Mouse (Mus musculus): ENCODE data around the gene Fgf8. TPM values are rescaled to one million over a fixed set of nuclear protein-coding genes. Genes with fewer than 3 reads are reported as not detected.

The Fgf8 gene
- polyA plus RNA-seq, 1 experiment = not detected

- Histone ChIP-seq H3K27ac (ENCODE audit: insufficient read depth, low read length) (no peak overlapping the region), H3K4me1 (ENCODE audit: control insufficient read depth, insufficient read depth, low read length) (no peaks in the 10 kb centered on the region), H3K4me3 (ENCODE audit: insufficient read depth, low read length) (no peak overlapping the region)
- TF ChIP-seq POLR2A (IDR thresholded peaks at IDR 0.05; ENCODE audit: low read depth, low read length) = no peak
- no peak for TF ChIP-seq CTCF (IDR thresholded peaks at IDR 0.05; ENCODE audit: borderline replicate concordance, insufficient read depth, low read length)
Measured at GRCm38 (mm10) chr19:45733564-45733963, 9.2 kb downstream of the Fgf8 start.

GRCm38 (mm10) chr19:45731658-45732057 is 11.1 kb downstream of the Fgf8 start:
- TF ChIP-seq CTCF (IDR thresholded peaks at IDR 0.05; ENCODE audit: borderline replicate concordance, insufficient read depth, low read length) (no peak), POLR2A (IDR thresholded peaks at IDR 0.05; ENCODE audit: low read depth, low read length) (no peak)
- Histone ChIP-seq H3K27ac (ENCODE audit: insufficient read depth, low read length) (no peak overlapping the region), H3K4me1 (ENCODE audit: control insufficient read depth, insufficient read depth, low read length) (no peaks in the 10 kb centered on the region), H3K4me3 (ENCODE audit: insufficient read depth, low read length) (no peak overlapping the region)

DNA sequence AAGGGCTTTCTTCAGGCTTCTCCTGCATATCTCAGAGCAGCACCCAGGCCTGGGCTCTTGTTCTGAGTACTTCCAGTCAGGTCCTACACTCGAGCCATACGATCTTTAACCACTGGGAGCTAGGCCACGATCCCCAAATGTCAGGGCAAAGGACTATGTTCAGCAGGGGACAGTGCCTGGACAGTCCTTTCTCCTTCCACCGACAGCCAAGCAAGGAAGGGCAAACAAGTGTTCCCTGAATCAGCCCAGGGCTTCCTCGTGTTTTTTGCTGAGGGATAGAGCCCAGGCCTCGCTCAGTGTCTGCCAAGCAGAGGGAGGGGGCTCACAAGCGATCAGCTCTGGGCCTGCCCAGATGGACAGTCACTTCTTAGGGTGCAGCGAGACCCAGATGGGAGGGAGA is 12.7 kb downstream of the Fgf8 start:
- no peaks in the 10 kb centered on the region for H3K4me1 ChIP-seq (ENCODE audit: control insufficient read depth, insufficient read depth, low read length)
- H3K27ac ChIP-seq (ENCODE audit: insufficient read depth, low read length) = no peak overlapping the region
- no peak overlapping the region for H3K4me3 ChIP-seq (ENCODE audit: insufficient read depth, low read length)
- TF ChIP-seq CTCF (IDR thresholded peaks at IDR 0.05; ENCODE audit: borderline replicate concordance, insufficient read depth, low read length) = no peak
- no peak for TF ChIP-seq POLR2A (IDR thresholded peaks at IDR 0.05; ENCODE audit: low read depth, low read length)

GRCm38 (mm10) chr19:45727231-45727630 is 15.5 kb downstream of the Fgf8 start:
- Histone ChIP-seq H3K4me3 (ENCODE audit: insufficient read depth, low read length) (no peak overlapping the region), H3K27ac (ENCODE audit: insufficient read depth, low read length) (no peak overlapping the region), H3K4me1 (ENCODE audit: control insufficient read depth, insufficient read depth, low read length) (no peaks in the 10 kb centered on the region)
- TF ChIP-seq POLR2A (IDR thresholded peaks at IDR 0.05; ENCODE audit: low read depth, low read length) (no peak), CTCF (IDR thresholded peaks at IDR 0.05; ENCODE audit: borderline replicate concordance, insufficient read depth, low read length) (no peak)

GRCm38 (mm10) chr19:45725677-45726277 is 16.9 kb downstream of the Fgf8 start:
- no peaks in the 10 kb centered on the region for H3K4me1 ChIP-seq (ENCODE audit: control insufficient read depth, insufficient read depth, low read length)
- H3K27ac ChIP-seq (ENCODE audit: insufficient read depth, low read length) = no peak overlapping the region
- TF ChIP-seq POLR2A (IDR thresholded peaks at IDR 0.05; ENCODE audit: low read depth, low read length) = no peak
- TF ChIP-seq CTCF (IDR thresholded peaks at IDR 0.05; ENCODE audit: borderline replicate concordance, insufficient read depth, low read length) = no peak
- no peak overlapping the region for H3K4me3 ChIP-seq (ENCODE audit: insufficient read depth, low read length)

GRCm38 (mm10) chr19:45722188-45722587 is 20.5 kb downstream of the Fgf8 start:
- no peak overlapping the region for H3K4me3 ChIP-seq (ENCODE audit: insufficient read depth, low read length)

GRCm38 (mm10) chr19:45718286-45718685 is 24.4 kb downstream of the Fgf8 start:
- peaks cover 5% of the 10 kb centered on the region for H3K4me1 ChIP-seq (ENCODE audit: control insufficient read depth, insufficient read depth, low read length)
- TF ChIP-seq CTCF (IDR thresholded peaks at IDR 0.05; ENCODE audit: borderline replicate concordance, insufficient read depth, low read length) (no peak), POLR2A (IDR thresholded peaks at IDR 0.05; ENCODE audit: low read depth, low read length) (no peak)
- no peak overlapping the region for H3K4me3 ChIP-seq (ENCODE audit: insufficient read depth, low read length)
- H3K27ac ChIP-seq (ENCODE audit: insufficient read depth, low read length) = no peak overlapping the region

More at GRCm38 (mm10) chr19:45722188-45722587, 20.5 kb downstream of the Fgf8 start:
- no peak overlapping the region for H3K27ac ChIP-seq (ENCODE audit: insufficient read depth, low read length)
- peaks cover 5% of the 10 kb centered on the region for H3K4me1 ChIP-seq (ENCODE audit: control insufficient read depth, insufficient read depth, low read length)
- TF ChIP-seq POLR2A (IDR thresholded peaks at IDR 0.05; ENCODE audit: low read depth, low read length) (no peak), CTCF (IDR thresholded peaks at IDR 0.05; ENCODE audit: borderline replicate concordance, insufficient read depth, low read length) (no peak)

DNA sequence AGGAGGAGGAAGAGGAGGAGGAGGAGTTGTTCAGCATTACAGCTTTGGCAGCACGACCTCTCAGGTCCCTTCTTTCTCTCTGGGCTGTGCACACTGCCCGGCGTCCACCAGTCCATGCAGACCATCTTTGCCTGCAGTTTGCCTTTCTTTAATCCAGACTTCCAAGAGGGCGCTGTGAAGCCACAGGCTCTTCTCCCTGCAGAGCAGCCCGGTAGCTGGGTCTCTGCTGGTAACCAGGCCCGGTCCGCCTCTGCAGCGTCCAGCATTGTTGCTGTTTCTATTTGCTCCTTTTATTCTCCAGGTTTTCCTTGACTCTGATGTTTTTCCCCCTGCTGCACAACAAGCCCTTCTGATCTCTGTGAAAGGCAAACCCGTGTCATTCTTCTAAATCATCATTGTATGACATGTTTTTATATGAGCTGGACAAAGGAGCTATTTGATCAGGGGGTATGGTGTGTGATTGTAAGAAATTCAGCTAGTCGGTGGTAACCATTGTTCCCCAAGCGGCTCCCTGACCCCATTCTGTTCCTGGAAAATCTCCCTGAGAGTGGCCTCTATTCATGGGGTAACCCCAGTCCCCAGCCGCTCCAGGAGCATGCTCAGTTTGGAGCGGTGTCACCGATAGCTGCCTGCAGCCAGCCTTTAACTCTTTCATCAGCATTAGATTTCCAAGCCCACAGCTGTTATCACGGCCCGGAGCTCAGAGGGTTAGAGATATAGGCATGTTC is 25.1 kb downstream of the Fgf8 start:
- Histone ChIP-seq H3K27ac (ENCODE audit: insufficient read depth, low read length) (no peak overlapping the region), H3K4me3 (ENCODE audit: insufficient read depth, low read length) (no peak overlapping the region), H3K4me1 (ENCODE audit: control insufficient read depth, insufficient read depth, low read length) (peaks cover 5% of the 10 kb centered on the region)
- TF ChIP-seq CTCF (IDR thresholded peaks at IDR 0.05; ENCODE audit: borderline replicate concordance, insufficient read depth, low read length) (no peak), POLR2A (IDR thresholded peaks at IDR 0.05; ENCODE audit: low read depth, low read length) (no peak)

GRCm38 (mm10) chr19:45708704-45709103 is 34.0 kb downstream of the Fgf8 start:
- no peak for TF ChIP-seq POLR2A (IDR thresholded peaks at IDR 0.05; ENCODE audit: low read depth, low read length)
- no peak for TF ChIP-seq CTCF (IDR thresholded peaks at IDR 0.05; ENCODE audit: borderline replicate concordance, insufficient read depth, low read length)
- H3K4me3 ChIP-seq (ENCODE audit: insufficient read depth, low read length) = no peak overlapping the region
- no peak overlapping the region for H3K27ac ChIP-seq (ENCODE audit: insufficient read depth, low read length)
- no peaks in the 10 kb centered on the region for H3K4me1 ChIP-seq (ENCODE audit: control insufficient read depth, insufficient read depth, low read length)

DNA sequence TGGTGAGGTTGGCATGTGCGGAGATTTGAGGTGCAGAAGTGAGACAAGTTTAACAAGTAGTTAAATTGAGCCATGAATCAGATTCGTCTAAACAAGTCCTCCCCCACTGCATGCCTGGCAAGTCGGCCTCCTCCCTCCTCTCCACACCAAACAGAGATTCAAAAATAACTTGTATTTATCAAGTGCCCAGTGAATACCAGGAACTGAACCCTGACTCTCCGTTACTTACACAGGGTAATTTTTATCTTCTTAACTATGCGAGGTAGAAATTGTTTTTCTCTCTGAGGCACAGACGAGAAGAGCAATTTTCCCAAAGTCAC is 46.5 kb downstream of the Fgf8 start:
- TF ChIP-seq POLR2A (IDR thresholded peaks at IDR 0.05; ENCODE audit: low read depth, low read length) = no peak
- no peak for TF ChIP-seq CTCF (IDR thresholded peaks at IDR 0.05; ENCODE audit: borderline replicate concordance, insufficient read depth, low read length)
- no peak overlapping the region for H3K27ac ChIP-seq (ENCODE audit: insufficient read depth, low read length)
- H3K4me3 ChIP-seq (ENCODE audit: insufficient read depth, low read length) = no peak overlapping the region
- H3K4me1 ChIP-seq (ENCODE audit: control insufficient read depth, insufficient read depth, low read length) = no peaks in the 10 kb centered on the region
